28 mouse cellular contexts compared by ENCODE assay signal in the genomic region with DNA sequence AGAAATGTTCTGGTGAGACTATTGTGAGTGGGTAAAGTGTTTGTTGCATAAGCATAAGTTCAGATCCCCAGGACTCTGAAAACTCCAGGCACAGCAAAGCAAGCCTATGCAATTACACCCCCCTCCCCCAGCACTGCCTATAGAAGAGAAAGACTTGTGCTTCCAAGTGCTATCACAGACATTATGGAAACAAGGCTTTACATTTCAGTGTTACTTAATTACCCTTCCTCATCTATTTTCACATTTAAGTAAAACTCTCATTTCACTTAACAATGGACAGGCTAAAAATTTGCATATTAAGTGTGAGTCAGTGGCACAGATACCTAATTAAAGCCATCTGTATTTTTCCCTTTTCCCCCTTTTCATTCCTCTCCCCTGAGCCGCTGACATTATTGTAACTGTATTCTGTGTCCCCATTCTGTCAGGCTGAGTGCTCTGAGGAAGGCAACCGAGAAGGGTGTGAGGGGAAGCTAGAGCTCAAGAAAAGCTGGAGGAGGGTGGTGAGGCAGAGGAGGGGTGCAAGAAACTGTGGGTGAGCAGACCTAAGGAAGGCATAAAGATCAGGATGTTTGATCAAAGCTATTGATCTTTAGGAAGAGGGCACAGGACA.
DNase-seq lines count a peak whose midpoint lies in the region; ATAC-seq lines count a peak whose summit lies in the region.
"Had no signal": no experiment of that assay in that cellular context is flagged by ENCODE, and none has a peak within 500 bp of the region (broad histone marks: within the 10 kb centered on the region; RNA-seq: fewer than 3 reads in every experiment).

No protein-coding gene starts in this region.

- no peaks in the 10 kb centered on the region for H3K9me3 ChIP-seq in forebrain, embryonic 16.5 days (ENCODE audit: control insufficient read depth, low read length)
- no peaks in the 10 kb centered on the region for H3K9me3 ChIP-seq in liver, embryonic 12.5 days (replicated peaks)
- H3K9me3 ChIP-seq: heart, embryonic 15.5 days; kidney, embryonic 15.5 days; liver, embryonic 15.5 days; lung, embryonic 15.5 days; megakaryocyte, embryonic 14.5 days; midbrain, embryonic 13.5 days had no signal

- H3K4me1 ChIP-seq in forebrain, embryonic 16.5 days (replicated peaks; ENCODE audit: control insufficient read depth, insufficient read depth, low read length) = peaks cover 4% of the 10 kb centered on the region
- no peaks in the 10 kb centered on the region for H3K4me1 ChIP-seq in liver, embryonic 12.5 days
- H3K4me1 ChIP-seq: heart, embryonic 15.5 days; kidney, embryonic 15.5 days; liver, embryonic 15.5 days; lung, embryonic 15.5 days; megakaryocyte, embryonic 14.5 days; midbrain, embryonic 13.5 days had no signal

- peak; percentile 18 to 55 for DNase-seq in frontal cortex, adult 2 months (ENCODE audit: extremely low spot score in 1 of 2, low spot score in 1 of 2)
- DNase-seq in frontal cortex, postnatal 10 days (ENCODE audit: low spot score in 2 of 2) = no peak
- DNase-seq in Muller cell, postnatal 12 days (ENCODE audit: inconsistent ontology term) = peak; percentile 3
- DNase-seq in brain, adult 2 months (ENCODE audit: low read depth, low spot score) = peak; percentile 82
- DNase-seq in lung, adult 18-20 months = no peak
- DNase-seq: adrenal gland, adult 2 months; adrenal gland, postnatal 36 days; B cell, adult 2 months; cerebellum, adult 9-10 months; embryo, embryonic 11 days; gastrocnemius, postnatal 14 days; kidney, adult 18-20 months; kidney, postnatal 36 days; liver; right cerebral cortex, postnatal 14 days; thymus, postnatal 4 days had no signal

- no peaks in the 10 kb centered on the region for H3K36me3 ChIP-seq in forebrain, embryonic 16.5 days (ENCODE audit: control insufficient read depth, insufficient read depth)
- no peaks in the 10 kb centered on the region for H3K36me3 ChIP-seq in liver, embryonic 12.5 days
- H3K36me3 ChIP-seq: heart, embryonic 15.5 days; kidney, embryonic 15.5 days; liver, embryonic 15.5 days; lung, embryonic 15.5 days; midbrain, embryonic 13.5 days had no signal

- no peak overlapping the region for H3K4me2 ChIP-seq in forebrain, embryonic 16.5 days (ENCODE audit: low read length)
- no peak overlapping the region for H3K4me2 ChIP-seq in liver, embryonic 12.5 days
- H3K4me2 ChIP-seq: heart, embryonic 15.5 days; kidney, embryonic 15.5 days; liver, embryonic 15.5 days; lung, embryonic 15.5 days; midbrain, embryonic 13.5 days had no signal

- no peak overlapping the region for H3K4me3 ChIP-seq in forebrain, embryonic 16.5 days (replicated peaks; ENCODE audit: low read length)
- H3K4me3 ChIP-seq in liver, embryonic 12.5 days = no peak overlapping the region
- H3K4me3 ChIP-seq: erythroblast, embryonic 14.5 days; heart, embryonic 15.5 days; kidney, embryonic 15.5 days; layer of hippocampus, adult 2 months; liver, embryonic 15.5 days; lung, embryonic 15.5 days; megakaryocyte, embryonic 14.5 days; midbrain, embryonic 13.5 days had no signal

- ATAC-seq in forebrain, embryonic 16.5 days = peak; percentile 66; the same call in 1 of the 2 replicates
- ATAC-seq in liver, embryonic 12.5 days = no peak
- ATAC-seq: activated CD4-positive, CD25-positive, alpha-beta regulatory T cell, adult 4 months; hindbrain, embryonic 16.5 days; midbrain, embryonic 13.5 days had no signal

- 3% methylated on average over 2 of the region's 2 CpGs for WGBS in forebrain, embryonic 16.5 days
- WGBS in liver, embryonic 12.5 days (ENCODE audit: insufficient replicate concordance) = 57% methylated on average over 2 of the region's 2 CpGs

- no peak overlapping the region for H3K27ac ChIP-seq in forebrain, embryonic 16.5 days (ENCODE audit: low read length)
- no peak overlapping the region for H3K27ac ChIP-seq in liver, embryonic 12.5 days
- H3K27ac ChIP-seq: heart, embryonic 15.5 days; kidney, embryonic 15.5 days; layer of hippocampus, adult 2 months; liver, embryonic 15.5 days; lung, embryonic 15.5 days; midbrain, embryonic 13.5 days had no signal

- no peaks in the 10 kb centered on the region for H3K27me3 ChIP-seq in forebrain, embryonic 16.5 days (replicated peaks; ENCODE audit: control insufficient read depth, insufficient read depth, low read length)
- no peaks in the 10 kb centered on the region for H3K27me3 ChIP-seq in liver, embryonic 12.5 days (replicated peaks)
- H3K27me3 ChIP-seq: heart, embryonic 15.5 days; kidney, embryonic 15.5 days; liver, embryonic 15.5 days; lung, embryonic 15.5 days; megakaryocyte, embryonic 14.5 days; midbrain, embryonic 13.5 days had no signal

- no peak overlapping the region for H3K9ac ChIP-seq in forebrain, embryonic 16.5 days (replicated peaks; ENCODE audit: low read depth, low read length)
- no peak overlapping the region for H3K9ac ChIP-seq in liver, embryonic 12.5 days
- H3K9ac ChIP-seq: heart, embryonic 15.5 days; kidney, embryonic 15.5 days; liver, embryonic 15.5 days; lung, embryonic 15.5 days; midbrain, embryonic 13.5 days had no signal

Comparison
In these comparisons a context has a peak if more than half of its experiments do, and no peak if none do; other contexts are left out.
1. DNase-seq: peak in frontal cortex, adult 2 months (2 of 2), Muller cell, postnatal 12 days (single experiment) and brain, adult 2 months (single experiment); none in frontal cortex, postnatal 10 days (0 of 2) and lung, adult 18-20 months (0 of 2).